Mouse (Mus musculus) neural tube, postnatal 0 days (tissue): ENCODE data around the gene Rhox4a. TPM values are rescaled to one million over a fixed set of nuclear protein-coding genes. Genes with fewer than 3 reads are reported as not detected.

Experiments
- polyA plus RNA-seq: library from polyadenylated mRNA; unstranded; fragments of >200 nt; fragmentation: Nextera tagmentation; extraction: Ambion mirVana; gene quantifications from 2 replicates; pipeline ENCODE4 v1.2.1, GENCODE M21; 2015

Gene Rhox4a
- polyA plus RNA-seq: not detected in 2 replicates

DNA sequence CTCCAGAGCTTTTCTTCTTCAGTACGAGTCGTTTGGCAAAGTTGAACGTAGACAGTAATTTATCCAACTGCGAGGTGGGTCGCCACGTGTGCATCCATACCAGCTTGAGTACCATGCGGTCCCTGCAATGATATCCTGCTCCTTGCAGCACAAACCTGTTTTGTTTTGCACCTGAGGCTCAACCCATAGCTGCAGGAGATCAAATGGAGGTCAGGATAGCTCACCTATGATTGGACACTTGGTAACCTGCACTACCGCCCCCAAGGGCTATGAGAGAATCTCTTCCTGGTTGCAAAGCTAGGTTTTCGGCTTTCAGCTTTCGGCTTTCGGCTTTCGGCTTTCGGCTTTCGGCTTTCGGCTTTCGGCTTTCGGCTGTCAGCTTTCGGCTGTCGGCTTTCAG lies at the start of gene Rhox4a:
Rhox4a (plus strand) TSS at position 301 of the 400 bp plus-strand sequence.

DNA sequence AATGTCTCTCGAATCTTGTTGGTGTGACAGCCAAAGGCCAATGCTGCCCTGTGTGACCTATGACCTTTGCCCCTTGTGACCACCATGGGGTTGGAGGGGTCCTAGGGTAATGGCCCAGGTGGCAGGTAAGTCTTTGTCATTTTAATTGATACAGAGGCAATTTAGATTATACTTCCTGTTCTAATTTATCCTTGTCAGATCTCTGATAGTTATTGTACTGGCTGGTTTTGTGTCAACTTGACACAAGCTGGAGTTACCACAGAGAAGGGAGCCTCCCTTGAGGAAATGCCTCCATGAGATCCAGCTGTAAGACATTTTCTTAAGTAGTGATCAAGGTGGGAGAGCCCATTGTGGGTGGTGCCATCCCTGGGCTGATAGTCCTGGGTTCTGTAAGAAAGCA lies 43.0 kb upstream of the Rhox4a start, which contains the start of gene Rhox1:
Rhox1 (minus strand) TSS at position 101 of the 400 bp plus-strand sequence.

DNA sequence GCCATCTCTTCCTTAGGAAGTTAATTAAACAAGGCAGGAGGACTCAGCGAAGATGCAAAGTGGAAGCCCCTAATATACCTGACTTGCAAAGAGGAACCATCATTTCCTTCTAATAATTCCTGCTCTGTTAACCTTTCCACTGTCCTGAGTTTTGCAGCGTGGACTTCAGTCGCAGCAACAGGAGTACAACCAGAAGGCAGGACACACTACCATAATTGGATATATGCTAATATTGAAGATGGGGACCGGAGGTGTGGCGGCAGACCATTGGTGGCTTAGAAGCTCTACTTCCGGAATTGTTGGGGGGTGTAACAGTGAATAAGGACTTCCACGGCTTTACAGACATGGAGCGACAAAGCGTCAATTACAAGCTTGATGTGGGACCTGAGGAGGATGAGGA lies 20.5 kb upstream of the Rhox4a start, which contains the start of gene Rhox2a:
Rhox2a (plus strand) TSS at position 301 of the 400 bp plus-strand sequence.

DNA sequence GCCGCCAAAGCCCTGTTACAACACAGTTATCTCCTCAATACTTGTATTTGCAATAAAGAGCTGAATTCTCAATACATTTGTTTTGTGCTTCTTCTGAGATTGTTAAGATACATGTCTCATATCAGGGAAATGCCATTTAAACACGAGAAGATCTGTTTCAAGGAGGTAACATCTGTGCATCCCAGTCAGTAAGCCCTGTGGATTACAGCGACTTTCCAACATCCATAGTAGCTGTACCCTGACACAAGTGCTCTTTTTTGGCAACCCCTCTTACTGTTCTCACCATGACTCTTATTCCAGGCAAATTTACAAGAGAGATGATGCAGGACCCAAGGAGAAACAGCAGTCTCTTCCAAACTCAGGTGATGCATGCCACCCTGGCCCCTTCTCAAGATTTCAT lies 15.5 kb upstream of the Rhox4a start, which contains the start of gene Rhox3a:
Rhox3a (plus strand) TSS at position 301 of the 400 bp plus-strand sequence.

Other genes with a start within 250 kb of the Rhox4a start
- gene Sowahd, start 216.5 kb upstream of the Rhox4a start, polyA plus RNA-seq: 0.15 and 0.19 TPM in 2 replicates
- gene Rpl39, start 179.9 kb upstream of the Rhox4a start, polyA plus RNA-seq: 301 and 383 TPM in 2 replicates
- 21.3 and 22.5 TPM in 2 replicates for gene Upf3b, start 155.0 kb upstream of the Rhox4a start, polyA plus RNA-seq
- gene Nkap, start 138.5 kb upstream of the Rhox4a start, polyA plus RNA-seq: 20.4 and 20.7 TPM in 2 replicates
- gene Akap14, start 96.5 kb upstream of the Rhox4a start, polyA plus RNA-seq: 0.49 and 0.53 TPM in 2 replicates
- gene Ndufa1, start 74.2 kb upstream of the Rhox4a start, polyA plus RNA-seq: 1,019 and 1,020 TPM in 2 replicates
- 29.6 and 30.3 TPM in 2 replicates for gene Rnf113a1, start 74.1 kb upstream of the Rhox4a start, polyA plus RNA-seq
- not detected in 2 replicates for gene Gm9, start 54.3 kb upstream of the Rhox4a start, polyA plus RNA-seq
- gene Rhox1, start 43.1 kb upstream of the Rhox4a start, polyA plus RNA-seq: not detected in 2 replicates
- gene Rhox2a, start 20.4 kb upstream of the Rhox4a start, polyA plus RNA-seq: not detected in 2 replicates
- gene Rhox3a, start 15.4 kb upstream of the Rhox4a start, polyA plus RNA-seq: not detected in 2 replicates
- gene Rhox3a2, start 114.7 kb downstream of the Rhox4a start, polyA plus RNA-seq: not detected in 2 replicates
- not detected in 2 replicates for gene Rhox4a2, start 125.5 kb downstream of the Rhox4a start, polyA plus RNA-seq
- not detected in 2 replicates for gene Rhox2b, start 146.7 kb downstream of the Rhox4a start, polyA plus RNA-seq
- not detected in 2 replicates for gene Rhox4b, start 167.2 kb downstream of the Rhox4a start, polyA plus RNA-seq
- gene Rhox2c, start 188.3 kb downstream of the Rhox4a start, polyA plus RNA-seq: not detected in 2 replicates
- not detected in 2 replicates for gene Rhox3c, start 193.2 kb downstream of the Rhox4a start, polyA plus RNA-seq
- not detected in 2 replicates for gene Rhox4c, start 215.0 kb downstream of the Rhox4a start, polyA plus RNA-seq
- gene Rhox2d, start 228.1 kb downstream of the Rhox4a start, polyA plus RNA-seq: not detected in 2 replicates
- not detected in 2 replicates for gene Rhox4d, start 249.0 kb downstream of the Rhox4a start, polyA plus RNA-seq